Mouse (Mus musculus): ENCODE measurements around the gene Scn1b. TPM values are rescaled to one million over a fixed set of nuclear protein-coding genes. Genes with fewer than 3 reads are reported as not detected.

Scn1b gene
- polyA plus RNA-seq, 1 experiment from 2014 or later: 0.81 TPM

DNA sequence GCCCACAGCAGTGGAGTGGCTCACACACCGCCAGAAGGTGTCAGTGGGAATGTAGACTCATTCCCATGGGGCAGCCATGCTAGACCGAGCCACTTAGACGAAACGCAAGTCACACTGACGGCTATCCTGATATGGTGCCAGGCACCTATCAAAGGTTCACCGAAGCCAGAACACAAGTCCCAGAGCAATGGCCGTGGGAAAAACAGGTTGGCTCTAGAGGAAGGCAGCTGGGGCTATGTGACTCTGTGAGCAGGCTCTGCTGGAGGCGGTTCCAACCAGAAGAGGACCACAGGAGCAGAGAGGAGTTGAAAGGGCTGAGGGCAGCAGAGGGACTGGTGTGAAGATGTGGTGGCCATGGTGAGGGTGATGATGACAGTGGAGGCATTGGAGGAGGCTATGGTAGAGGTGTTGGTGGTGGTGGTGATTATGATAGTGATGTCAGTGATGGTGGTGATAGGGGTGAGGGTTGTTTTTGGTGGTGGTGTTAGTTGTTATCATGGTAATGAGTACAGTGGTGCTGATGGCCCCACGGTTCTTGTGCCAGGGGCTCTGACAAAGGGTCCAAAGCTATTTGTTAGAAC is 40.5 kb downstream of the Scn1b start:
- no peaks in the 10 kb centered on the region; the same call in 1 of the 2 replicates for H3K4me1 ChIP-seq (ENCODE audit: control insufficient read depth, insufficient read depth, low read length)
- DNase-seq (ENCODE audit: low spot score) (no peak), ATAC-seq (replicated peaks; ENCODE audit: insufficient number of reproducible peaks, low FRiP score, low TSS enrichment, low read depth) (no peak)
- H3K36me3 ChIP-seq (replicated peaks; ENCODE audit: control insufficient read depth, insufficient read depth, low read depth, low read length): no peaks in the 10 kb centered on the region
- H3K9ac ChIP-seq (replicated peaks; ENCODE audit: low read length): no peak overlapping the region
- H3K9me3 ChIP-seq (replicated peaks; ENCODE audit: control insufficient read depth, low read length): no peaks in the 10 kb centered on the region
- no peak overlapping the region for H3K4me2 ChIP-seq (ENCODE audit: low read depth, low read length)
- 91% methylated on average over 9 of the region's 9 CpGs for WGBS
- no peaks in the 10 kb centered on the region for H3K27me3 ChIP-seq (ENCODE audit: control insufficient read depth, insufficient read depth, low read length)
- H3K4me3 ChIP-seq (ENCODE audit: low read depth, low read length): no peak overlapping the region
- H3K27ac ChIP-seq (replicated peaks; ENCODE audit: low read depth, low read length): no peak overlapping the region

DNA sequence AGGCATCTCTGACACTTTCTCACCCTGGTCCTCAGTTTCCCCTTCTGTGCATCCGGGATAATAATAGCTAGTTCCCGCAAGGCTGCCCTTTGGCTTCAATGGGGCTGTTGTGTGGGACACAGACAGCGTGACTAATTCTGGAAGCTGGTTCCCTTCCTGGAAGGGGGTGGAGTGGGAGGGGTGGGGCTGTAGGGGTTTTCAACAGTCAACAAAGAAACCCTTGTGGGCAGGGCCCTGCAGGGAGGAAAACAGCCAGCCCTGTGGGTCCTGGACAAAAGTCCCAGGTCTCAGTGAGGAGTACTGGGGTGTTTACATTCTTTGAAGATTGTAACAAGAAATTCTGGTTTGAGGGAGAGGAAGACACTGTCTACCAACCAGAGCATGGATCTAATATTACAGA is 41.6 kb downstream of the Scn1b start:
- no peak overlapping the region for H3K4me2 ChIP-seq (ENCODE audit: low read depth, low read length)
- 25% methylated on average over 3 of the region's 3 CpGs for WGBS
- H3K9me3 ChIP-seq (replicated peaks; ENCODE audit: control insufficient read depth, low read length): no peaks in the 10 kb centered on the region
- no peak overlapping the region for H3K4me3 ChIP-seq (ENCODE audit: low read depth, low read length)
- ATAC-seq (replicated peaks; ENCODE audit: insufficient number of reproducible peaks, low FRiP score, low TSS enrichment, low read depth) (no peak), DNase-seq (ENCODE audit: low spot score) (no peak)
- no peak overlapping the region for H3K27ac ChIP-seq (replicated peaks; ENCODE audit: low read depth, low read length)
- H3K27me3 ChIP-seq (ENCODE audit: control insufficient read depth, insufficient read depth, low read length): no peaks in the 10 kb centered on the region
- no peaks in the 10 kb centered on the region for H3K36me3 ChIP-seq (replicated peaks; ENCODE audit: control insufficient read depth, insufficient read depth, low read depth, low read length)
- H3K9ac ChIP-seq (replicated peaks; ENCODE audit: low read length): no peak overlapping the region
- H3K4me1 ChIP-seq (ENCODE audit: control insufficient read depth, insufficient read depth, low read length): no peaks in the 10 kb centered on the region; the same call in 1 of the 2 replicates

DNA sequence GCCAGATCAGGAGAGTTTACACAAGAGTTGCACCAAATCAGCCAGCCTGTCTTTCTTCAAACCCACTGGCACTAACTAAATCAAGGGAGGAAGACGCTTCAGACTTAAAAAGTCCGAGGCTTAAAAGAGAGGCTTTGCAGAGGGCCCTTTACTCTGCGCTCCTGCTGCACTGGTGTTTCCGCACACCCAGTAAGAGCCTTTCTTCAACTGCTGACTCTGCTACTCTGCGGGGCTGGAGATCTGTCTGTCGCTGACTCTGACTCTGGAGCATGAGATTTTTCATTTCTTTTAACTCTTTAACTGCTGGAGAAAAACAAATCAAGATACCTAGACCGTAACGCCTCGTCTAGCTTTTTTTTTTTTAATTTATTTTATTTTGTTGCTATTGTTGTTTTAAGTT is 42.7 kb downstream of the Scn1b start:
- Histone ChIP-seq H3K4me3 (ENCODE audit: low read depth, low read length) (no peak overlapping the region), H3K27me3 (ENCODE audit: control insufficient read depth, insufficient read depth, low read length) (no peaks in the 10 kb centered on the region), H3K4me2 (ENCODE audit: low read depth, low read length) (no peak overlapping the region), H3K9me3 (replicated peaks; ENCODE audit: control insufficient read depth, low read length) (no peaks in the 10 kb centered on the region), H3K27ac (replicated peaks; ENCODE audit: low read depth, low read length) (no peak overlapping the region; the same call in 1 of the 2 replicates), H3K36me3 (replicated peaks; ENCODE audit: control insufficient read depth, insufficient read depth, low read depth, low read length) (no peaks in the 10 kb centered on the region), H3K4me1 (ENCODE audit: control insufficient read depth, insufficient read depth, low read length) (no peaks in the 10 kb centered on the region; the same call in 1 of the 2 replicates), H3K9ac (replicated peaks; ENCODE audit: low read length) (no peak overlapping the region)
- ATAC-seq (replicated peaks; ENCODE audit: insufficient number of reproducible peaks, low FRiP score, low TSS enrichment, low read depth) (no peak), DNase-seq (ENCODE audit: low spot score) (no peak)
- WGBS: 49% methylated on average over 9 of the region's 9 CpGs

DNA sequence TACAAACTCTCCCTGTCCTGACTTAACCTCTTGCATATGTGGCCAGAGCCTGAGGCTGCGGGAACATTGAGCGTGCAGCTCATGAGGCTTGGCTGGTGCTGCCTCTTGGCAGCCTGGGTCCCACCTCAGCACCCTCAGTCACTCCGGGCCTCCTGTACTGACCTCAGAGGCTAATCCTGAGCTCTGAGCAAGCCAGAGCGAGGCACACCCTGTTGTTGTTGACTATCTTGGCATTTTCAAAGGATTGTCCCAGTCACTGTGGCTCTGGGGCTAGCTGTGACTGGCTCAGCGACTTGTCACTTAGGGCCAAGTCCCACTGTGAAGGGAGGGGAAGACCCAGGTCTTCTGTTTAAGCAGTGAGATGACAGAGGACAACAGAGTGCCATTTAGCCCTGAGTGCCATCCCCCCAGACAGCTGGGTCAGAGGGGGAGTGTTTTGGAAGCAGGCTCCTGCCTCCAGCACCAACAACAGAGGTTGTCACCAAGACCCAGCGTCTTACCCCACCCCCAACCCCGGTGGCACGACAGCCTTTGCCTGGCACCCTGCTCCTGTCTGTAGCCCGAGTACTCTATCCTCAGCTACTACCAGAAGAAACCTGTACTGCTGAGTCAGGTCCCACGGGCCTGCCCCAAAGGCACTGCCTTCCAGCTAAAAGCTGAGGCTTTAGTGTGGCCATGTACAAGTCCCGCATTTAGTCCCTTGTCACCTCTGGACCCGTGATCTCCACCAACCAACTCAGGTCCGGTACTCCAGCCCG is 43.8 kb downstream of the Scn1b start:
- WGBS: 47% methylated on average over 14 of the region's 14 CpGs
- DNase-seq (ENCODE audit: low spot score): no peak
- H3K4me3 ChIP-seq (ENCODE audit: low read depth, low read length): no peak overlapping the region
- H3K27ac ChIP-seq (replicated peaks; ENCODE audit: low read depth, low read length): no peak overlapping the region
- H3K27me3 ChIP-seq (ENCODE audit: control insufficient read depth, insufficient read depth, low read length): no peaks in the 10 kb centered on the region
- no peak overlapping the region for H3K4me2 ChIP-seq (ENCODE audit: low read depth, low read length)
- H3K36me3 ChIP-seq (replicated peaks; ENCODE audit: control insufficient read depth, insufficient read depth, low read depth, low read length): no peaks in the 10 kb centered on the region
- ATAC-seq (replicated peaks; ENCODE audit: insufficient number of reproducible peaks, low FRiP score, low TSS enrichment, low read depth): no peak
- no peaks in the 10 kb centered on the region; the same call in 1 of the 2 replicates for H3K4me1 ChIP-seq (ENCODE audit: control insufficient read depth, insufficient read depth, low read length)
- H3K9me3 ChIP-seq (replicated peaks; ENCODE audit: control insufficient read depth, low read length): no peaks in the 10 kb centered on the region
- no peak overlapping the region for H3K9ac ChIP-seq (replicated peaks; ENCODE audit: low read length)

DNA sequence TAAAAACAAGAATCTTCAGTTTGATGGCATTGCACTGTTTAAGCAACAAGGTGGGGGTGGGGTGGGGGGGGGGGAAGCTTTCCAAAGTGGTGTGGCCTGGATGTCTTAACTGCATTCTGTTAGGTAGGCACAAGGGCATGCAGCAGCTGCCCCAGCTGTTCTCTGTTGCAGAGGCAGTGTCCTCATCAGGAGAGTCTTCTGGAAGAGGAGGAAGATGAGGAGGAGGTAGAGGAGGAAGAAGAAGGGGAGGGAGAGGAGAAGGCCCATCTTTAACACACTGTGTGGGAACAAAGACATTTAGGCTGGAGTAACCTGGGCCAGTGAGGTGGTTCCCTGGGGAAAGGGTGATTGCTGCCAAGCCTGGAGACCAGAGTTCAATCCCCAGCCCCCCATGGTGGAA is 44.7 kb downstream of the Scn1b start:
- H3K4me1 ChIP-seq (ENCODE audit: control insufficient read depth, insufficient read depth, low read length): no peaks in the 10 kb centered on the region; the same call in 1 of the 2 replicates
- H3K27me3 ChIP-seq (ENCODE audit: control insufficient read depth, insufficient read depth, low read length): no peaks in the 10 kb centered on the region
- H3K4me3 ChIP-seq (ENCODE audit: low read depth, low read length): no peak overlapping the region
- no peak overlapping the region for H3K4me2 ChIP-seq (ENCODE audit: low read depth, low read length)
- H3K9ac ChIP-seq (replicated peaks; ENCODE audit: low read length): no peak overlapping the region
- H3K36me3 ChIP-seq (replicated peaks; ENCODE audit: control insufficient read depth, insufficient read depth, low read depth, low read length): no peaks in the 10 kb centered on the region
- H3K9me3 ChIP-seq (replicated peaks; ENCODE audit: control insufficient read depth, low read length): no peaks in the 10 kb centered on the region
- ATAC-seq (replicated peaks; ENCODE audit: insufficient number of reproducible peaks, low FRiP score, low TSS enrichment, low read depth): no peak
- DNase-seq (ENCODE audit: low spot score): no peak
- no peak overlapping the region for H3K27ac ChIP-seq (replicated peaks; ENCODE audit: low read depth, low read length)

DNA sequence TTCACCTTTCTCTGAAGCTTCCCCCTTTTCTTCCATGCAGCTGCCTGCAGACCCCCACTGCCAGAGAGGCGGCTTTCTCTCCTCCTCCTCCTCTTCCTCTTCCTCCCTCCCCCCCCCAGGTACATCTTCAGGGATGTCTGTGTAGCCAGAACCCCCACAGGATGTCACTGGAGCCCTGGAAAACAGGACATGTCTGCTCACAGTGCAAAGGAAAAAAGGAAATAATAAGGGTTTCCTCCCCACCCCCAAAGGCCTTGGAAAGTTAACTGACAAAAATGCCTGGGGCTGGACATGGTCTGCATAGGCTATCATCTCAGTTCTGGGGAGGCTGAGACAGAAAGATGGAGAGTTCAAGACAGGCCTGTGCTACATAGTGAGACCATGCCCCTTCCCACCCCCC is 45.7 kb downstream of the Scn1b start:
- Histone ChIP-seq H3K9ac (replicated peaks; ENCODE audit: low read length) (no peak overlapping the region), H3K36me3 (replicated peaks; ENCODE audit: control insufficient read depth, insufficient read depth, low read depth, low read length) (no peaks in the 10 kb centered on the region), H3K4me3 (ENCODE audit: low read depth, low read length) (no peak overlapping the region), H3K4me2 (ENCODE audit: low read depth, low read length) (no peak overlapping the region), H3K27me3 (ENCODE audit: control insufficient read depth, insufficient read depth, low read length) (no peaks in the 10 kb centered on the region), H3K4me1 (ENCODE audit: control insufficient read depth, insufficient read depth, low read length) (no peaks in the 10 kb centered on the region; the same call in 1 of the 2 replicates), H3K27ac (replicated peaks; ENCODE audit: low read depth, low read length) (no peak overlapping the region), H3K9me3 (replicated peaks; ENCODE audit: control insufficient read depth, low read length) (no peaks in the 10 kb centered on the region)
- ATAC-seq (replicated peaks; ENCODE audit: insufficient number of reproducible peaks, low FRiP score, low TSS enrichment, low read depth): no peak
- 21% methylated on average over 1 of the region's 1 CpGs for WGBS
- no peak for DNase-seq (ENCODE audit: low spot score)

DNA sequence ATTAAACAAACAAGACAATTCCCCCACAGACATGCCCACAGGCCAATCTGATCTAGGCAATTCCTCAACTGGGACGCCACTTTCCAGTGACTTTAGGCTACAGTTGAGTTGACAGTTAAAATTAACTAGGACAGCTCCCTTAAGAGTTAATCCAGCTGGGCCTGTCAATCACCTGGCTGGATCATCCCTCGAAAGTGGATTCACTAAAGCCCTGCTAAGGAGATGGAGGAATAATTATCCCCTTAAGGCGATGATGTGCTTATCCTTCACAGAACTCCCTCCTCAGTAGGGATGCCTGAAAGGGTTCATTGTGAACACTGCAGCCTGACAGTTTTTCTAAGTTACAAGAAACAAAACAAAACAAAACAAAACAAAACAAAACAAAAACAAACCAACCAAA is 46.2 kb downstream of the Scn1b start:
- no peak overlapping the region for H3K4me2 ChIP-seq (ENCODE audit: low read depth, low read length)
- H3K27ac ChIP-seq (replicated peaks; ENCODE audit: low read depth, low read length): no peak overlapping the region
- H3K4me1 ChIP-seq (ENCODE audit: control insufficient read depth, insufficient read depth, low read length): no peaks in the 10 kb centered on the region; the same call in 1 of the 2 replicates
- no peak for ATAC-seq (replicated peaks; ENCODE audit: insufficient number of reproducible peaks, low FRiP score, low TSS enrichment, low read depth)
- no peak for DNase-seq (ENCODE audit: low spot score)
- H3K9ac ChIP-seq (replicated peaks; ENCODE audit: low read length): no peak overlapping the region
- WGBS: 27% methylated on average over 3 of the region's 3 CpGs
- no peaks in the 10 kb centered on the region for H3K27me3 ChIP-seq (ENCODE audit: control insufficient read depth, insufficient read depth, low read length)
- H3K4me3 ChIP-seq (ENCODE audit: low read depth, low read length): no peak overlapping the region
- H3K9me3 ChIP-seq (replicated peaks; ENCODE audit: control insufficient read depth, low read length): no peaks in the 10 kb centered on the region
- no peaks in the 10 kb centered on the region for H3K36me3 ChIP-seq (replicated peaks; ENCODE audit: control insufficient read depth, insufficient read depth, low read depth, low read length)

DNA sequence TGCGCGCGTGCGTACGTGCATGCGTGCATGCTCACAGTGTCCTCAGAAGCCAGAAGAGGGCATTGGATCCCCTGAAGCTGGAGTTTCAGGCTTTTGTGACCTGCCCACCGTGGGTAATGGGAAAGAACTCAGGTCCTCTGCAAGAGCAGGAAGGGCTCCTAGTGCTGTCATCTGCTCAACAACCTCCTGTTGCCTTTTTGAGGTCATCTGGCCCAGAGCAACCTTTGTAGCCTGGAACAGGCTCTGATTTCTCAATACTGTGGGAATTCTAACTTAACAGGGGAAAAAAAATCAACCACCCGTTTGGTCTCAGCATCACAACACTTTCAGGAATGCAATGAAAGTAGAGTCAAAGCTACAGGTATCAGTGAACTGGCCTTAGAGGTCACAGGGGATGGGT is 47.1 kb downstream of the Scn1b start:
- WGBS: 94% methylated on average over 8 of the region's 8 CpGs
- H3K4me1 ChIP-seq (ENCODE audit: control insufficient read depth, insufficient read depth, low read length): no peaks in the 10 kb centered on the region; the same call in 1 of the 2 replicates
- no peaks in the 10 kb centered on the region for H3K27me3 ChIP-seq (ENCODE audit: control insufficient read depth, insufficient read depth, low read length)
- H3K9ac ChIP-seq (replicated peaks; ENCODE audit: low read length): no peak overlapping the region
- no peaks in the 10 kb centered on the region for H3K36me3 ChIP-seq (replicated peaks; ENCODE audit: control insufficient read depth, insufficient read depth, low read depth, low read length)
- ATAC-seq (replicated peaks; ENCODE audit: insufficient number of reproducible peaks, low FRiP score, low TSS enrichment, low read depth): no peak
- no peaks in the 10 kb centered on the region for H3K9me3 ChIP-seq (replicated peaks; ENCODE audit: control insufficient read depth, low read length)
- H3K4me3 ChIP-seq (ENCODE audit: low read depth, low read length): no peak overlapping the region
- no peak for DNase-seq (ENCODE audit: low spot score)
- H3K4me2 ChIP-seq (ENCODE audit: low read depth, low read length): no peak overlapping the region
- H3K27ac ChIP-seq (replicated peaks; ENCODE audit: low read depth, low read length): no peak overlapping the region
